Mouse (Mus musculus) midbrain, embryonic 16.5 days (tissue): Measurements from ENCODE around the gene Bicra. TPM values are rescaled to one million over a fixed set of nuclear protein-coding genes. Genes with fewer than 3 reads are reported as not detected.

ENCODE experiments used
- ATAC-seq: fragments of 200-750 bp; cut with Nextera tagmentation; 2 replicates; pipeline ENCODE4 v1.8.0; 2017; ENCODE audit warnings: moderate TSS enrichment
- H3K27ac ChIP-seq: fragments of 300-500 bp; sonication (generic); 2 replicates; pipeline ENCODE4 v1.5.1; 2014; ENCODE audit warnings: mild to moderate bottlenecking, low read length, mixed read lengths
- H3K27me3 ChIP-seq: fragments of 300-500 bp; sonication (generic); 2 replicates; pipeline ENCODE4 v1.6.1; 2014; ENCODE audit warnings: low read depth, low read length, mixed read lengths; ENCODE audit not compliant: control insufficient read depth, insufficient read depth
- H3K36me3 ChIP-seq: fragments of 300-500 bp; sonication (generic); 2 replicates; pipeline ENCODE4 v1.6.1; 2014; ENCODE audit warnings: mild to moderate bottlenecking, low read length, moderate library complexity, mixed read lengths; ENCODE audit not compliant: control insufficient read depth, insufficient read depth
- H3K4me1 ChIP-seq: fragments of 300-500 bp; sonication (generic); 2 replicates; pipeline ENCODE4 v1.6.1; 2014; ENCODE audit warnings: mild to moderate bottlenecking, low read length, mixed read lengths; ENCODE audit not compliant: control insufficient read depth, insufficient read depth
- H3K4me2 ChIP-seq: fragments of 300-500 bp; sonication (generic); 2 replicates; pipeline ENCODE4 v1.6.1; 2014; ENCODE audit warnings: mild to moderate bottlenecking, low read length, mixed read lengths
- H3K4me3 ChIP-seq: fragments of 300-500 bp; sonication (generic); 2 replicates; pipeline ENCODE4 v1.5.1; 2014; ENCODE audit warnings: low read depth, mild to moderate bottlenecking, low read length, moderate library complexity, mixed read lengths
- H3K9ac ChIP-seq: fragments of 300-500 bp; sonication (generic); 2 replicates; pipeline ENCODE4 v1.6.1; 2014; ENCODE audit warnings: low read depth, low read length, mixed read lengths
- H3K9me3 ChIP-seq: fragments of 300-500 bp; sonication (generic); replicated peaks from 2 replicates; pipeline ENCODE4 v1.6.1; 2014; ENCODE audit warnings: mild to moderate bottlenecking, low read length, mixed read lengths; ENCODE audit not compliant: control insufficient read depth, poor library complexity, severe bottlenecking
- WGBS: fragments of 180-500 bp; shearing (Covaris S2); extraction: QIAGEN DNeasy Blood & Tissue Kit; methylation state at CpG from one replicate; pipeline ENCODE4 v1.1.7; 2014; 5-methylcytosine and 5-hydroxymethylcytosine counted together
- polyA plus RNA-seq: library from polyadenylated mRNA; unstranded; fragments of >200 nt; fragmentation: Nextera tagmentation; extraction: Ambion mirVana; gene quantifications from 2 replicates; pipeline ENCODE4 v1.2.1, GENCODE M21; 2015

Bicra gene
- polyA plus RNA-seq, 1 experiment from 2014 or later, result 5.9 TPM

GRCm38 (mm10) chr7:15953307-15954074 is 94.2 kb downstream of the Bicra start:
- ATAC-seq, result no peak
- 94% methylated on average over 13 of the region's 13 CpGs for WGBS
- no peaks in the 10 kb centered on the region for H3K36me3 ChIP-seq
- H3K4me2 ChIP-seq, result no peak overlapping the region
- no peak overlapping the region for H3K9ac ChIP-seq
- H3K4me1 ChIP-seq, result no peaks in the 10 kb centered on the region
- no peak overlapping the region for H3K27ac ChIP-seq
- H3K27me3 ChIP-seq, result no peaks in the 10 kb centered on the region
- no peak overlapping the region for H3K4me3 ChIP-seq
- H3K9me3 ChIP-seq, result no peaks in the 10 kb centered on the region

DNA sequence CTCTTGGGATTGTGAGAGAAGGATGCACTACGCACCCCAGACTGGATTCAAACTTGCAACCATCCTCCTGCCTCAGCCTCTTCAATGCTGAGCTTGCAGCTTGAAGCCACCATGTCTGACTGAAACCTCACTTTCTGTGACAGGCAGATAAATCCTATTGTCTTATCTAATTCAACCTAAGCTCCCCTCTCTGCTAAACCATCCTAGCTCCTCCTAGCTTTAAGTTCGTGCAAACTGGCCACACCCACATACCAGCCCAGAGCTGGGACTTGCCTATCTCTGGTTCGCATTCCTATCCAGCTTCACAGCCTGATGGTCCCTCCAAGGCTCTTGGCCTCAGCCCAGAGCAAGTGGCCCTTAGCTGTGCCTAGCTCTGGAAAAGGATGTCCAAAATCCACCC is 95.3 kb downstream of the Bicra start:
- H3K27ac ChIP-seq, result no peak overlapping the region
- H3K4me2 ChIP-seq, result no peak overlapping the region
- H3K36me3 ChIP-seq, result no peaks in the 10 kb centered on the region
- no peaks in the 10 kb centered on the region for H3K9me3 ChIP-seq
- WGBS, result 78% methylated on average over 3 of the region's 3 CpGs
- no peaks in the 10 kb centered on the region for H3K27me3 ChIP-seq
- H3K4me3 ChIP-seq, result no peak overlapping the region
- no peak overlapping the region for H3K9ac ChIP-seq
- no peak for ATAC-seq
- no peaks in the 10 kb centered on the region for H3K4me1 ChIP-seq

DNA sequence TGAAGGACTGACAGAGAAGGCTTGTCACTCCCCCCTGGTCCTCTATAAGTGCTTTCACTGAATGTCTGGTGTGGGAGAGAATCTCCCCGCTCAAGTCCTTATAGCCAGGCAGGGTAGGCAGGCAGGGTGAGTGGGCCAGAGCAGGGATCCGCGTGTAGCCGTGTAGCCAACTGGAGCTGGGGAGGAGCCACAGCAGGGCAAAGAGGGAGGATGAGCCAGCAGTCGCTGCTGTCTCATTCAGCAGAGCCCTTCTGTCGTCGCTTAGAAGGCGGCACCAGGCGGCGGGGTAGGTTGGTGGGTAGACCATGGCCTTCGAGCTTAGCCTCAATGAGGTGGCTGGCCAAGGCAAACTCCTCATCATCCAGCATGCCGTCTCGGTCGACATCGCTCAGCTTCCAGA is 97.7 kb downstream of the Bicra start:
- Histone ChIP-seq H3K27me3 (no peaks in the 10 kb centered on the region), H3K9me3 (no peaks in the 10 kb centered on the region), H3K4me3 (no peak overlapping the region), H3K4me1 (peaks cover 6% of the 10 kb centered on the region), H3K27ac (no peak overlapping the region), H3K4me2 (no peak overlapping the region), H3K9ac (no peak overlapping the region), H3K36me3 (no peaks in the 10 kb centered on the region)
- WGBS, result 87% methylated on average over 15 of the region's 15 CpGs
- no peak for ATAC-seq

- no peak overlapping the region for H3K4me2 ChIP-seq
- H3K9me3 ChIP-seq, result no peaks in the 10 kb centered on the region
- no peak for ATAC-seq
- H3K4me1 ChIP-seq, result peaks cover 13% of the 10 kb centered on the region
- H3K27ac ChIP-seq, result no peak overlapping the region
- 87% methylated on average over 7 of the region's 7 CpGs for WGBS
- H3K4me3 ChIP-seq, result no peak overlapping the region
- H3K27me3 ChIP-seq, result no peaks in the 10 kb centered on the region
- H3K9ac ChIP-seq, result no peak overlapping the region
- 0 out of 2 replicates have a peak, but pooled peaks cover under 1% of the 10 kb centered on the region for H3K36me3 ChIP-seq
Measured at GRCm38 (mm10) chr7:15949216-15949790, 98.4 kb downstream of the Bicra start.

GRCm38 (mm10) chr7:15948381-15948941 is 99.3 kb downstream of the Bicra start:
- 0 out of 2 replicates have a peak, but pooled peaks cover 3% of the 10 kb centered on the region for H3K36me3 ChIP-seq
- ATAC-seq, result no peak
- H3K4me3 ChIP-seq, result 0 out of 2 replicates have a peak overlapping the region, but pooled peaks have one; percentile 3
- H3K4me1 ChIP-seq, result peaks cover 16% of the 10 kb centered on the region
- no peaks in the 10 kb centered on the region for H3K27me3 ChIP-seq
- peak overlapping the region; percentile 46 for H3K4me2 ChIP-seq
- 5% methylated on average over 23 of the region's 23 CpGs for WGBS
- H3K9me3 ChIP-seq, result no peaks in the 10 kb centered on the region
- peak overlapping the region; percentile 38; the same call in 1 of the 2 replicates for H3K9ac ChIP-seq
- H3K27ac ChIP-seq, result no peak overlapping the region

DNA sequence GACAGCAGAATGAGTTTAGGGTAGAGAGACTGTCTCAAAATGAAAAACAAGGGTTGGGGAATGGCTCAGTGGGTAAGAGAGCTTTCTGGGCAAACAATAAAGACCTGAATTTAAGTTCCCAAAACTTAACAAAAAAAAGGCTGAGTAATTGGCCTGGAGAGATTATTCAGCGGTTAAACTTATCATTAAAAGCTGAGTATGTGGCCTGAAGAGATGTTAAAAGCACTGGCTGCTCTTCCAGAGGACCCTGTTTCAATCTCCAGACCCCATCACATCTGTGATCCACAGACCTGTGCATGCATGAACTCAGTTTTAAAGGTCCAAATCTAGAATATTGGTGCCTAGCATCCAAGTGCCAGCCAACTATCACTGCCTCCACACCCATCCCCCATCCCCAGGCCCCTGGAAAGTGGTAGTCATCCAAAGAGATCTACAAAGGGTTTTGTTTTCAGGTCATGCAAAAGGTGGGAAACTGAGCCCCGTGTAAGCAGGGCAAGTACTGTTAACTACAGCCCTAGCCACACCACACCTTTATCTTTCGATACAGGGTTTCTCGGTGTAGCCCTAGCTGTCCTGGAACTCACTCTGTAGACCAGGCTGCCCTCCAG is 100.0 kb downstream of the Bicra start:
- 50% methylated on average over 4 of the region's 4 CpGs for WGBS
- peaks cover 16% of the 10 kb centered on the region for H3K4me1 ChIP-seq
- no peak overlapping the region for H3K4me3 ChIP-seq
- H3K9me3 ChIP-seq, result no peaks in the 10 kb centered on the region
- no peak for ATAC-seq
- no peak overlapping the region for H3K4me2 ChIP-seq
- H3K27me3 ChIP-seq, result no peaks in the 10 kb centered on the region
- H3K36me3 ChIP-seq, result peaks cover 4% of the 10 kb centered on the region
- no peak overlapping the region for H3K9ac ChIP-seq
- H3K27ac ChIP-seq, result no peak overlapping the region

GRCm38 (mm10) chr7:15945721-15946536 is 101.8 kb downstream of the Bicra start, which contains the start of gene Nop53:
Gene Nop53, minus strand, starts transcription at chr7:15946074.
- Histone ChIP-seq H3K4me3 (peak within 1 kb of the TSS; percentile 77), H3K36me3 (peaks cover 21% of the 10 kb centered on the region), H3K27me3 (no peaks in the 10 kb centered on the region), H3K9me3 (no peaks in the 10 kb centered on the region), H3K4me1 (peaks cover 16% of the 10 kb centered on the region), H3K9ac (peak within 1 kb of the TSS; percentile 85), H3K4me2 (peak within 1 kb of the TSS; percentile 83), H3K27ac (peak within 1 kb of the TSS; percentile 97)
- 1% methylated on average over 59 of the region's 59 CpGs for WGBS
- ATAC-seq, result peak; percentile 96

DNA sequence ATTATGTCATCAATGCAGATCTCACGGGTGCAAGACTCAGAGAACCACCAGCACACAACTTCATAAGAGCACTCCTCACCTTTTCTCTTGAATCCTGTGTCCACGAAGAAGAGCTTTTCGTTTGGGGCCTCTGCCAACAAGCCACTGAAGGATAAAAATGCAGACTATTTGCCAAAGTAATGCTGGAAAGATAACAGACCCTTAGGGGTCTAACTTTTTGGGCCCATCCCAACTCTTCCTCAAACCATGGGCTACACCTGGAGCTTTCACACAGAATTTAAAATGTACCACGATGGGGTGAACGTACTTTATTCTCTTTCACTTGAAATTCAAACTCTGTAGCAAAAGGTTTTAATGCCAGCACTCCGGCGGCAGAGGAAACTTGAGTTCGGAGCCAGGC is 102.5 kb downstream of the Bicra start:
- WGBS, result 6% methylated on average over 8 of the region's 8 CpGs
- Histone ChIP-seq H3K9ac (peak overlapping the region; percentile 85), H3K36me3 (peaks cover 28% of the 10 kb centered on the region), H3K27ac (peak overlapping the region; percentile 97), H3K4me3 (peak overlapping the region; percentile 77), H3K4me2 (peak overlapping the region; percentile 83), H3K4me1 (peaks cover 16% of the 10 kb centered on the region), H3K27me3 (no peaks in the 10 kb centered on the region), H3K9me3 (no peaks in the 10 kb centered on the region)
- ATAC-seq, result no peak
